14 mouse cellular contexts compared by ENCODE assay signal in genomic region chr7:40381244-40381643, GRCm38 (mm10).
"Had no signal": no experiment of that assay in that cellular context is flagged by ENCODE, and none has a peak within 500 bp of the region (broad histone marks: within the 10 kb centered on the region; RNA-seq: fewer than 3 reads in every experiment).

No protein-coding gene starts in this region.

- ATAC-seq: midbrain, embryonic 16.5 days had no signal

- DNase-seq: lung, adult 18-20 months; lung, embryonic 14.5 days; lung, postnatal 10 days; lung, postnatal 4 days; midbrain, embryonic 14.5 days; retina, postnatal 1 day; right cerebral cortex, adult 18-20 months; right cerebral cortex, postnatal 25 days; right cerebral cortex, postnatal 4 days; spleen, adult 18-20 months; thymus, adult 2 months; thymus, postnatal 25 days; thymus, postnatal 4 days had no signal
